Mouse (Mus musculus) lung, postnatal 0 days (tissue): ENCODE data around the gene Rnasek.

Experiments
- CTCF ChIP-seq: IDR thresholded peaks from 2 replicates; pipeline ENCODE4 v1.5.1; 2016; ENCODE audit warnings: antibody characterized with exemption, mild to moderate bottlenecking
- EP300 ChIP-seq: IDR thresholded peaks from 2 replicates; pipeline ENCODE4 v1.6.1; 2016; ENCODE audit warnings: antibody characterized with exemption, mild to moderate bottlenecking, control low read depth

- no peak for TF ChIP-seq CTCF
- TF ChIP-seq EP300, result no peak
These were observed 23.5 kb downstream of the Rnasek start for GRCm38 (mm10) chr11:70216103-70216502.
